Mouse (Mus musculus) retina, postnatal 1 day (tissue): ENCODE results near the gene Hnrnpl.
A peak's percentile ranks its signal among the peaks of the same experiment; 100 is the strongest.

Source experiments
- DNase-seq: peaks from one replicate; pipeline ENCODE4 v3.0.0-alpha.2; 2012

Gene Hnrnpl

DNA sequence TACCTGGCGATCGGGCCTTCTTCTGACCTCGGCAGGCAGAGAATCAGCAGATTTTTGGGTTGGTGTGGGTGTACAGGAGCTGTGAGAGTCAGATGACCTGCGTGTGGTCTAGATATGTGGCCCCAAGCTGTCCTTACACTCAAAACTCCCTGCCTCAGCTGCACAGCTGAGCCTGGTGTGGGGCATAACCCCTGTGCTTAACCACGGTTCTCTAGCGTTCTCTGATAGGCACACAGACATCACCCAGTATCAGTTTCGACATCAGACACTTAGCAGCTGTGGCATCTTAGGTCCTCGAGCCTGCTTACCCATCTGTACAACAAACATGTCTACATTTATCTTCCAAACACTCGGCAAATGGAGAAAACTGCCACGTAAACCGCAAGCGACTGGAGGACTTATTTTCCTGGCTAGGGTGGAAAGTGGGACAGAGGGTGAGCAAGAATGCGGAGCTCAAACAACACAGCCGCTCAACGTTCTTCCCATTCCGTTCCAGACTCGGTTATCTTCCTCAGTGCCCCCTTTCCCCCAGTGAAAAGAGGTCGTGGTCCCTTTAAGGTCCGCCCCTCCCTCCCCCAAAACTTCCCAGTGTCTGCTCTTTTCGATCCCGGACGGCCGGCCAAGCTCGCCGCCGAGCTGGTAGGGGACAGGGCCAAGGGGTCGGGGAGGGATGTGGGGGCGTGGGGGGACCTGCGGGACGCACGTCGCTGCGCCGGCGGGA is at the start of gene Hnrnpl:
Gene Hnrnpl (plus strand): TSS at position 321 of the 721 bp plus-strand sequence.
- DNase-seq = no peak

DNA sequence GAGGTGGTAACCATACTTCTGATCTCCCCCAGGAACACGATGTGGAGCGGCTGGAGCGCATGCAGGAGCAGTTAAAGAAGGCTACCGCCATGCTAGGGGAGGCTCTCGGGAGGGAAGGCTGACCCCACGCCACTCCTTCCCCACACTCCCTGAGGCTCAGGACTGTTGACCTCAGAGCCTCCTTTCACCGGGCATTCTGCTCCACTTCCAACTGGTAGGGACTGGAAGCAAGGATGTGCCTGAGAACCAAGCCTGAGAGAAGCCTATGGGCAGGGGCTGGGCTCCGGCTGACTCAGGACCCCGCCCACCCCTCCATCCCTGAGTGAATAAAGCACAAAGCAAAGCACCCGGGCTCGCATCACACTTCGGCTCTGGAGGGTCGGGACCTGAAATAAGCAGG is 49.7 kb upstream of the Hnrnpl start:
- DNase-seq = no peak

DNA sequence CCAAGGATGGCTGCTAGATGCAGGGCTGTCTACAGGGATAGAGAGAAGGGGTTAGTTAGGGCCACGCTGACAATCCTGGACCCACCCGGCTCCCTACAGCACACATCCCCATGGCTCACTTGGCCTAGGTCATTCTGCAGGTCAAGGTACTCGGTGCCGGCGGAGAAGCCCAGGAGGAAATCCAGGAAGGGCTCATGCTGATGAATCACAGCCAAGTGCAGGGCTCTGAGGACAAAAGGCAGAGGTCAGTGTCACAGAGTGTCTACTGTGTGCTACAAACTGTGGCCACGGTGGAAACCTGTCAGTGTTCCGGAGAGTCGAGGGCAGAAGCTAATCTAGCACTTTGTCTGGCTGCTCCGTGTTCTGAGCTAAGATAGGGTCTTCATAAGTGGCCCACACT is 46.4 kb upstream of the Hnrnpl start:
- DNase-seq = no peak

DNA sequence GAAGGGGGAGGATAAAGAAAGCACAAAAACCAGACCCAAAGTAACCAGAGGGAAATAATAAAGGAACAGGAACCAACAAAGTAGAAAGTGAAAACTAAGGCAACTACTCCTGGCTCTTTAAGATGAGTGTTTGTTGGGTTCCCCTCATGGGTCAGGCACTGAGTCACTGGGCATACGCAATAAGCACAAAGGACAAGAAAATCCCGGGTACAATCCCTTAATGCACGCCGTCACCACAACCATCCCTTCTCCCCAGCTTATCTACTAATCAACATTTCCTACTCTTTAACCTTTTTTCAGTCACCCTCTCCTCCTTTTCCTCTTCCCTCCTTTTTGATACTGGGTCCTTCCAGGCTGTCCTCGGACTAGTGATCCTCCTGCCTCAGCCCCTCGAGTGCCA is 43.1 kb upstream of the Hnrnpl start:
- DNase-seq = no peak

DNA sequence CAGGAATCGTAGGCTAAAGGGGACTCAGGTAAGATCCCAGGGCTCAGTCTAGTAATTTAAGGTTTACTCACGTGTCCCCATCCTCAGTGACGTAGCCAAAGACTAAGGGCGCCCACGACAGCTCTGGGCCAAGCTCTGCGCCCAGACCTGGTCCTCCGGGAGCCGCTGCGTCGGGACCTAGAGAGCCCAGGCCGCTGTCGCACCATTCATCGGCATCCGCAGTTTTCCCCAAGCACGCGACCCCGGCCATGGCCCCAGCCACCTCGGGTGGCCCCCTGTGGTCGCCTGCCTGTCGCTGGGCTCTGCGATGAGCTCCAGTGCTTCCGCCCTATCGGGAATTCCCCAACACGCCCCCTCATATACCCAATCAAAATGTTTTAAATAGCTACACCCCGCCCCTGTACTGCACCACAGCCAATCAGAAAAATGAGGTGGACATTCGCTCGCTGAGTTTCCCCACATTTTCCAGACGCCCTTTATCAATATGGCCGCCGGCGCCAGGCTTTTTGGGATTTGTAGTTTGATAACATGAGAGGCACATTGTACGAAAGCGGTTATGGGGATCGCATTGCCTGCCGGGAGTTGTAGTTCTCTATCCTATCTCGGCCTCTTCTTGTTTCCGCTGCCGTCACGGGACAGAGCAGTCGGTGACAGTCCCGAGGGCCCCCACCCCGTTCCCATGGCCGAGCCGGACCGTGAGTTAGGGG is 42.0 kb upstream of the Hnrnpl start, which contains the start of gene Sirt2:
Gene Sirt2 (plus strand): TSS at position 563 of the 707 bp plus-strand sequence.
- peak; percentile 100 for DNase-seq

DNA sequence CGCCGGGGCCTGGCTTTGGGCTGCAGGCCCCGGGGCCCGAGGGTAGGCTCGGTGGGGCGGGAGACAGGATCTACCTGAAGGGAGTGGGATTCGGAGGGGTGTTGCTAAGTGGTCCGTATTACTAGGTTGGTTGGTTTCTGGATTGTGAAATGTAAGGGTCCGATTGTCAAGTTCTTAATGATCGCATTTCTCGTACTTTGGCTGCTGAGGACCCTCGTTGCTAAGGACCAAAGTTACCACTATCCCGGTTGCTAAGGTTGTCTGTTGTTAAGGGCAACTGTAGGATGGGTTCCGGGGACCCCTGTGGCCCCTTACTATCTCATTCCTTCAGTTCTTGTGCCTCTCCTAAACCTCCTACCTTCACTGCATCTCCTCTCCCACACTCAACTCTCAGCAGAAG is 41.4 kb upstream of the Hnrnpl start:
- DNase-seq = no peak

DNA sequence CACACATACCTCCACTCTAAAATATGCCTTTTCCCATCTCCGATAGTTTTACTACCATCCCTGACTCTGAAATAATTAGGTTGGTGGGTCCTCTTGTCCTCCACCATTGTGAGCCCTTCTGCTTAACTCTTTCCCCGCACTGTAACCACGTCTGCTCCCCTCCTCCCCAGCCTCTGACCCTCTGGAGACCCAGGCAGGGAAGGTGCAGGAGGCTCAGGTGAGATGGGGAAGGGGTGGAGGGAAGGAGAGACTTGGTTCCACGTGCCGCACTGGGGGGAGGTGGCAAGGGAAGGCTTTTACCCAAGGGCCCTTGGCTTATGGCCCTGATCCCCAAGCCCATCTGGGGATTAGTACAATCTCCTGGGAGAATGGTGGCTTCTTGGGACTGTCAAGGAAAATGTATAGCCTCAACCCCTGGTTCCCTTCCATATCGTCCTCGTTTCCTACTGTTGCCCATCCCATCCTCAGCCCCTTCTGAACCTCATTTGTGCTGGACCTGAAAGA is 40.8 kb upstream of the Hnrnpl start, which contains the start of gene Nfkbib:
Gene Nfkbib (minus strand): TSS at position 51 of the 504 bp plus-strand sequence.
- peak; percentile 38 for DNase-seq

DNA sequence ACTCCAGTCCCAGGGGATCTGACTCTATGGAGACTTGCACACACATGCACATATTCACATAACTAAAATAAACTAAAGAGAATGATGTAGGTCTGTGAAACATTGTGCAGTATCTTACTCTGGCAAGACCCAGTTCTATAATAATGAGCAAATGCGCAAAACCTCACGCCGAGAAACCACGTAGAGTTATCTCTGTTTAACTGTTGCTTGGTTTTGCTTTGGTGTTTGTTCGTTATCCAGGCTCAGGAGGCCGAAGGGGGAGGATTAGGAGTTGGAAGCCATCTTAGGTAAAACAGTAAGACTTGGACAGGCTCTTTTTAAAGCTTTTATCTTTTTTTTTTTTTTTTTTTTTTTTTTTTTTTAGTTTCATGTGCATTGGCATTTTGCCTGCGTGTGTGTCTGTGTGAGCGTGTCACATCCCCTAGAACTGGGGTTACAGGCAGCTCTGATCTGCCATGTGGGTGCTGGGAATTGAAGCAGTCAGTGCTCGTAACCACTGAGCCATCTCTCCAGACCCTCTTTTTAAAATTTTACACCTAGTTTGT is 38.9 kb upstream of the Hnrnpl start:
- no peak for DNase-seq

DNA sequence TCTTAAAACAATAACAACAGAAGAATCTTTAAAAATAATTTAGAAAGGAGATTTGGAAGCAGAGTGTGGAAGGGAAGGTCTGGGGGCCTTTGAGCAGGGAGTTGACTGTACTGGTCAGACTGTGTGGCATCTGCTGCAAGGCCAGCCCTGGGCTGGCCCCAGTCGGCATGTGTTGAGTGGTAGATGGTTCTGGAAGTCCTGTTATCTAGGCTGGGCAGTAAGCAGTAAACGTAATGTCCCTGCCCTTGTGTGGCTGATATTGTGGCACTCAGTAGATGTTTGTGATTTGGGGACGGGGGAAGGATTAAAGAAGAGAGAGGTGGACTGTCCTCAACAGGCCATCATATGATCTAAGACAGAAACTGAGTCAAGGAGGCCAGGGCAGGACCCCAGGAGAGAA is 38.0 kb upstream of the Hnrnpl start:
- DNase-seq = no peak

DNA sequence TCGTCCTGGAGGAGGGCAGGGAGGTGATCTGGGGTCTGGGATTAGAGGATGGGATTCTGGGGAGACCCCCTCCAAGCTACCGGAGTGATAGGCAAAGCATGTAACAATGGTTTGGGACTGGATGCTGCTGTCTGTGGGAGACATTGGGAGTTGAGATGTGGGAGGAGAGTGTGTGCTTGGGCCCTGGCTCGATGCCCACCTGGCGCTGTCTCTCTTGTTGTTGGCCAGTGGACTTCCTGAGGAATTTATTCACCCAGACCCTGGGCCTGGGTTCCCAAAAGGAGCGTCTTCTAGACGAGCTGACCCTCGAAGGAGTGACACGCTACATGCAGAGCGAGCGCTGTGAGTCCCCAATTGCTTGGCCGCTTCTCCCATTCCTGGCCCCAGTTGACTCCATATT is 36.5 kb upstream of the Hnrnpl start:
- DNase-seq = no peak

DNA sequence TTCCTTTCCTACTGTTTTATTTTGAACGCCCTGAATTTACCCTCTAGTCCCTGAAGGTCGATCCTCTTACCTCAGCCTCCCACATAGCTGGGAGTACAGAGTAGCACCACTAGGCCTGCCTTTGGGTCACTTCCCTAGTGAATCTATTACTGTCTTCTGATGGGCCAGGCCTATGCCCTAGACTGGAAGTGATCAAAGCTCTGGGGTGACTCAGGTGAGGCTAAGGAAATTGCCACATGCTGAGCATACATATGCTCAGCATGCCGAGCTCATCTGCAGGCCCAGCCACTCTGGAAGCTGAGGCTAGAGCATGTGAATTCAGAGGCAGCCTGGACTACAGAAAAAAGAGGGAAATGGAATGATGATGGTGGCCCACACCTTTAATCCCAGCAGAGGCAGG is 35.2 kb upstream of the Hnrnpl start:
- no peak for DNase-seq

DNA sequence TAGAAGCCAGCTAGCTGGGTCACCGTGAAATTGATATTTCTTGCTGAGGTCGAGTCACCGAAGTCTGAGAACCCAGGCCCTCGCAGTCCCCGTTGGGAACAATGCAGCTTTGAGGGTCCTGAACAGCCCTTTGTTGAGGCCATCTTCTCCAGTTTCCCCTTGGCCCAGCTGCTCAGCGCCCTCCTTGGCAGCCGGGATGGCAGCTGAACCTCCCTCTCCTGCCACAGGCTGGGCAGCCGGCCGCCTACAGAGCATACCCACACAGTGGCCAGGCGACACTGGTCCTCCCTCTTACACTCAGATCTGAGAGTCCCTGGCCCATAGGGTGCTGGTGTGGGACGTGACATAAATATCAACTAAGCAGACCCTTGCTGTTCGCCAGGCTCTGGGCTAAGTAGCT is 34.2 kb upstream of the Hnrnpl start:
- DNase-seq = no peak

DNA sequence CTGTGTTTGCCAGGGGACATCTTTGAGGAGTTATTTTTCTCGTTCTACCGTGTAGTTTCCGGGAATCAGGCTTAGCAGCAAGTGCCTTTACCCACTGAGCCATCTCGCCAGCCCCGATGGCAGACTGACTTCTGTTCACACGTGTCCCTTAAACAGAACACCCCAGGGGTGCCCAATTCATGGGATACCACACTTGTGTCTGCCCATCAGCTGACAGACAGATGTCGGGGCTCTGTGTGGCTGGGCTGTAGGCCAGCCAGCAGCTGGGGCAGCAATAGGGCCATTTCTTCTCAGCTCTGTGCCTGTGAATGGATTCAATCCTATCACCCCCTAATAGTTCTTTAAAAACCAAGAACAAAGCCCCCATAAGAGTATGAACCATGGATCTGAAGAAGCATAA is 33.2 kb upstream of the Hnrnpl start:
- DNase-seq = no peak

DNA sequence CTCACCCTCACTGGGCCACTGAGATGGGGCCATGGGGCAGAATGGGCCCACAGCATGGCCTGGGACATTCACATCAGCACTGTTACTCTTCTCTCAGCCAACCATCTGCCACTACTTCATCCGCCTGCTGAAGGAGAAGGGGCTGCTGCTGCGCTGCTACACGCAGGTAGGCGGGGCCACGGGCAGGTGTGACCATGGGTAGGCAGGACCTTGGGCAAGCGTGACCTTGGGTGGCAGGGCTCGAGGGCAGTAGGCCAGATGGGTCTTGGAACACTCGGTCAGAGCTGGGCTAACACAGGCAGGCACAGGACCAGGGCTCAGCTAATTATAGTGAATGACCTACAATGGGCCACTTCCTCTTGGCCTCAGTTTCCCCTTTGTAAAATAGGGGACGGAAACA is 29.5 kb upstream of the Hnrnpl start:
- no peak for DNase-seq

DNA sequence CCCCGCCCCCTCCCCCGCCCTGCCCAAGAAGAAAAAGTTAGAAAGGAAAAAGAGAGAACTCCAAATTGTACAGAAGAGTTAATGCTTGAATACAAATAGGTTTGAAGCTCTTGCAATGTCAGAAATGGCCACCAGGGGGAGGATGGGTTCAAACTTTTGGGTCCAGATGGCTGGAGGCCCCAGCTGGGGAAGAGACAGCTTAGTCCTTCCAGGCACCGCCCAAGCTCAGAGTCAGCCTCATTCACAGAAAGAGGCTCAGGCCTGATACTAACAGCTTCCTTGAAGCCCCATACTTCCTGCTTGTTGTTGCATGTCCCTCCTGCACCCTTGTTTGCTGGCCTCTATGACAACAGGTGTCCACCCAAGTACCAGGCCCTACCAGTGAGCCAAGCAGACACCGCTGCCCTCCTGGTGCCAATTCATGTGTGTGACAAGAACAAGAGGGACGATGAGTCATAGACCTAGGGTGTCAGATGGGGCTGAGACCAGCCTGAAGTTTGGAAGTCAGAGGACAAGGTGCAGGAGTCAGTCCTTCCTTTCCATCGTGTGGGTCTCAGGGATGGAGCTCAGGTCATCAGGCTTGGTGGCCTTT is 28.2 kb upstream of the Hnrnpl start:
- DNase-seq = peak; percentile 93

DNA sequence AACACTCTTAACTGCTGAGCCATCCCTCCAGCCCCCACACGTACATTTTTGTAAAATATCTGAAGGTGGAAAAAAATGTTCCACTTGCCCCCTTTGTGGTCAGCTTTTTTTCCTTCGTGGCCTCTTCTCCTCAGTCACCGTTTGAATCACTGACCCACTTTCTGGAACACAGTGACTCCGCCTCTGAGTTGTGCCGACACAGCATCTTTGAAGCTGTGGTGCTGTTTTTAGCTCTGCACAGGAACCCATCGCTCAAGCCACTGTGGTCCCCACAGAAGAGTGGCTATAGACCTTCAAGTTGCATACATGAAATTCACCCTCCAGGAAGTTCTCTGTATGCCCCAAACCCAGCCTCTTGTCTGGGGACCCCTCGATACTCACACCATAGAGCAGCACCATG is 27.5 kb upstream of the Hnrnpl start:
- DNase-seq = peak; percentile 55

DNA sequence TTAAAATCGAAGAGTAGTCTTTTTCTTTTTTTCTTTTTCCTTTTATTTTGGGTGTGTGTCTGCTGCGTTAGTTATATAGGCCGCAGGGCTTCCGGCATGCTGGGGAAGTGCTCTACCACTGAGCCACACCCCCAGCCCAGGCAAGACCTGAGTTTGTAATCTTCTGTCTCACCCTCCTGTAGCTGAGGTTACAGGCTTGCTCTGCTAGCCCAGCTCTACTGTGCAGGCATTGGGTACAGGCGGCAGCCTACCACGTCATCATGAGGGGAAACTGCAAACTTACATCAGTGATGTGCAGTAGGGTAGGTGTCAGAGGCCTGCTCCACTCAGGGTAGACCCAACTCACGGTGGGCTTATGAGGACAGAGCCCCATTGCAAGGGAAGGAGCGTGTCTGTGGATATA is 27.1 kb upstream of the Hnrnpl start:
- no peak for DNase-seq

DNA sequence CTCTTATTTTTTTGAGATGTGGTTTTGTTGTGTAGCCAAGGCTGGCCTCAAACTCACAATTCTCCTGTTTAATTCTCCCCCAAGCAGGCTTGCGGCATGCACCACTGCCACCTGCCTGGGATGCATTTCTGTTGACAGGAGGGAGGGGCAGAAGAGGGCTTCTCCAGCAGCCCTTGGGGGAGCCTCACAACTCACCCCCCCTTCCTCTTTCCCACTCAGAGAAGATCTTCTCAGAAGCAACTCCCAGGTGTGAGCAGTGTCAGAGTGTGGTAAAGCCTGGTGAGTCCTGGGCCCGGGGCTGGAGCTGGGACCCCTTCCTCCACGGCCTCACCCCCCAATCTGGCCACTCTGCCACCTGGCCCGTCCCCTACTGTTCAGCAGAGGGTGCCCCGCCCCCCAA is 23.2 kb upstream of the Hnrnpl start:
- DNase-seq = no peak

DNA sequence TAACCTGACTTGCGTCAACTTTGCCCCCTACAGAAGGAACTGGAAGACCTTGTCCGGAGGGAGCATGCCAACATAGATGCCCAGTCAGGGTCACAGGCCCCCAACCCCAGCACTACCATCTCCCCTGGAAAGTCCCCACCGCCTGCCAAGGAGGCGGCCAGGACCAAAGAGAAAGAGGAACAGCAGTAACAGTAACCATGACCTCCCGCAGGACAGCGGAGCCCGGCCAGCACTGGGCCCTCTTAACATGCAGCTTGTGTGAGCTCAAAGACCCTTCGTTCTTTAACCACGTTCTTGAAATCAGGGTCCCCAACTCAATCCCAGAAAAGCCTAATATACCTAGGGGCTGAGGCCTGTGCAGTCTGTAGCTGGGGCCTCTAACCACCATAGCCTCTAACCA is 20.5 kb upstream of the Hnrnpl start:
- no peak for DNase-seq

DNA sequence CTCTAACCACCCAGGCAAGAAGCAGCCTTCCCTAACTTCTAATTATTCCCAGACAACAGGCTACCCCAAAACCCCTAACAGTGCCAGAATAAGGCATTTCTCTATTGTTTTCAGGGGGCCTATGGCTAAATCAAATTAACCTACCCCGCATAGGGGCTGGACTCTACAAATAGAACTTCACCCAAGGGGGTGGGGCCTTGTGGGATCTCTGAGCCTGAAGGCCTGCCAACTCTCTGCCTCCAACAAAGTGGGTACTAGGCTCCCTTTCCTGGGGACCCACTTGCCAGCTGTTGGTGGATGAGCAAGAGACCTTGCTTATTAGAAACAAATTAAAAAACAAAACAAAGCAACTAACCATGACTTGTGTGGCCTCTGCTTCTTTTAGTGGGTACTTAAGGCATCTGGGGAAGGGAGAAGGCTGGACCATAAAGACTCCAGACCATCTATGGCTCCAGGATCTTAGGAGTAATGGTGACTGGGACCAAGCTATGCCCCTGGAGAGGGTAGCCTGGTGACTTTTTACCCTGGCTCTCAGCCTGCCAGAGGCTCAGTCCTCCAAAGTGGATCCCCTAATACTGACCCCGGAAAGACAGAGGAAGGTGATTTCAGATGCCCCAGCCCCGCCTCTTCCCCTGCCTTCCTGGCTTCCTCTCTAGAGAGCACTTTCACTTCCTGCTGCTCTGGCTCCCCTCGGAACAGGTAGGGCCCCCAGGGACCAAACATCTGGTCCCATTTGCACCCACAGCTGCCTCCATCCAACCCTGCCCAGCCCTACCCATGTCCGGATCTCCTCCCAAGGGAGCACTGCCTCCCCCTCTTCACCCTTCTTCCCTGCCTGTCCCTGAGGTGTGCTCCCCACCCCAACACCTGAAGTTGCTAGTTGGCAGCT is 19.8 kb upstream of the Hnrnpl start, which contains the start of gene Rinl:
Gene Rinl (plus strand): TSS at position 663 of the 889 bp plus-strand sequence.
- DNase-seq = no peak

DNA sequence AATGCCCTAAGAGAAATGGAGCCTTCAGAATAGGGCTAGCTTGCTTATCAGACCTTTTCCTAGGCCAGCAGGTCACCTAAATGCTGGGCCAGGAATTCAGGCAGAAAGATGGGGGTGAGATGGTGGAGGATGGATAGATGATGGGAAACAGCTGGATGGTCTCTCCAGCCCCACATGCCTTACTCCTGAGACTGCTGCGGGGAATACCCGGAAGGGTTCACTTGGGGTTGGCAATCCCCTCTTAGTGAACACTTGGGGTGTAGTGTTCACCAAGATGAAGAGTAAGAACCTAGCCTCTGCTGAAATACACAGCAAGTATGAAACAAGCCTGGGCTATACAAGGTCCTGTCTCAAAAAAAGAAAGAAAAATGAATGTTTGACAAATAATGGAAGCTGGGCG is 19.1 kb upstream of the Hnrnpl start:
- DNase-seq = no peak

DNA sequence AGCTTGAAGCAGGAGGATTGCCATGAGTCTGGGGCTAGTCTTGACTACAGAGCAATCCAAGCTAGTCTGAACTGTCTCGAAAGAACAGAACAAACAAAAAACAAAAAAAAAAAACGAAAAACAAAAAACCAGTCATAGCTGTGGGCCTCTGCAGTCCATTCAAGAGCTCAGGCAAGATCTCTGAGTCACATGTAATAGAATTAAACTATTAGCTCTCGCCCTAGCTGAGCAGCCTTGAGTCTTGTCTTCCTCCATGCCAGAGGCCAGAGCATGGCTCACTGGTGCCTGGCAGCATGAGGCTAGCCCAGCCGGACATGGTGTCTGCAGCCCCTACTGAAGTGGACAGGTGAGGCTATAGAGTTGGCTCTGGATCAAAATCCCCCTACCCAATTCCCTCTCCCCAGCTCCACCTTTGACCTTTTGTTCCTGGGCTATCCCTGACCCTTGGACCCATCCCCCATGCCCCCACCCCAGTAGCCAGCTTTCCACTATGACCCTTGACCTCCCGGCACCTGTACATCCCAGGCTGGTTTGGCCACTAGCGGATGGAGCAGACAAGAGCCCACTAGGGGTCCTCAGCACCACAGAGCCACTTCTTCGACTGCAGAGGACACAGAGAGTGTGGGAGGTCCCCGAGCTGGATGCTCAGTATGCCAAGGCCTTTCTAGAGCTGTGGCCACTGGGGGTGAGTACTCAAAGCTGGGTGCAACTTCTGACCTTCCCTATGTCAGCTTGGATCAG is 18.1 kb upstream of the Hnrnpl start:
- DNase-seq = peak; percentile 65
